Mouse (Mus musculus): ENCODE data around the gene Tram2.

Gene Tram2

DNA sequence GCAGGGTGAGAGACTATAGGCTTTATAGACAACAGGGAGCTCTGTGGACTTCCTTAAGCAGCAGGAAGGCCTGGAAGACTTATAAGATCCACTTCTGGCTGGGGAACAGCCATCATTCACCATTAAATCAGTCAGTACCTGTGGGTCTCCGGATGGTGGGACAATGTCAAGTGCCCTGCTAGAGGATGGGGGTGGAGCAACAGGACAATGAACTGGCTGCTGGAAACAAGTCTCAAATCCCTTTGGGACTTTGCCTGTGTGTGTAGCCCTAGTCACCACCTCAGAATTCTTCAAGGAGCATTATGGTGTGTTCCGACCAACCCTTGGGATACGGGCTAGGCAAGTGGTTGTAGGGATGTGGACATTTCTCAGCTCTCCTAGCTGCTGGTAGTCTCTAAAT lies 55.9 kb downstream of the Tram2 start:
- DNase-seq (ENCODE audit: low read depth, low spot score), result no peak

GRCm38 (mm10) chr1:21014463-21014862 lies 64.6 kb downstream of the Tram2 start:
- DNase-seq (ENCODE audit: low read depth, low spot score), result no peak

- DNase-seq (ENCODE audit: low read depth, low spot score), result no peak
Measured at GRCm38 (mm10) chr1:21010282-21010800, 68.7 kb downstream of the Tram2 start.

DNA sequence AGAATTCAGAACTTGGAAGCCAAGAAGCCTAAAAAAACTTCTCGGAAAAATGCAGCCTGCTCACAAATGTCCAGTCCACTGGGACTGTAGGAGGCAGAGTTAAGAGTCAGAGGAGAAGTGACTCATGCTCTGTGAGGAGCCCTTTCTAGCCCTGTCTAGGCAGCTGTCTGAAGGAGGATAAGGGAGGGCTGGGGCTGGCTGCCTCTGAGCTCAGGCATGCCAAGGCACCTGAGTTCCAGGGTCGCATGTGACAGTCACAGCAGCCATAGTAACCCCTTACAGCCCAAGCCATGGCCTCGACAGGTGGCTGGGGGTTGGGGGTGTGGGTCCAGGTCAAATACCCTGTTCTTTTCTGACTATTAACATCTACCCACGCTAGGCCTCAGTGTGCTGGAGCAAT lies 70.1 kb downstream of the Tram2 start:
- no peak for DNase-seq (ENCODE audit: low read depth, low spot score)

GRCm38 (mm10) chr1:21007941-21008701 lies 70.9 kb downstream of the Tram2 start:
- no peak for DNase-seq (ENCODE audit: low read depth, low spot score)

DNA sequence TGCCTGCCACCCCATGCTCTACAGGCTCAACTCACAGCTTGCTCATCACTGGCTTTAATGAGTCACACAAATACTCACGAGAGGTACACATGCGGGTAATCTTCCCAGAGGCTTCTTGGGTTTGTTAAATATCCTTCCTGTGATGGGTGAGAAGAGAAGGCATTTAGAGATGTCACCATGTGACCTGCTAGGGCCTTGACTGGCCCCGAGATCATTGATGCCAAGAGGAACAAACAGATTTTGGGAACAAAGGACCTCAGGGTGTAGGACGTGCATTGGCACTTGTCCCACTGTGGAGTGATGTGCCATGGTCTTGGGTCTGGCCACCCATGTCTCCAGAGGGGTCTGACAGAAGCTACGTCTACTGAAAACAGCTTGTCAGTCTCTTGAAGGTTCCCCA lies 72.3 kb downstream of the Tram2 start:
- no peak for DNase-seq (ENCODE audit: low read depth, low spot score)

GRCm38 (mm10) chr1:21004596-21004995 lies 74.4 kb downstream of the Tram2 start:
- DNase-seq (ENCODE audit: low read depth, low spot score), result no peak

DNA sequence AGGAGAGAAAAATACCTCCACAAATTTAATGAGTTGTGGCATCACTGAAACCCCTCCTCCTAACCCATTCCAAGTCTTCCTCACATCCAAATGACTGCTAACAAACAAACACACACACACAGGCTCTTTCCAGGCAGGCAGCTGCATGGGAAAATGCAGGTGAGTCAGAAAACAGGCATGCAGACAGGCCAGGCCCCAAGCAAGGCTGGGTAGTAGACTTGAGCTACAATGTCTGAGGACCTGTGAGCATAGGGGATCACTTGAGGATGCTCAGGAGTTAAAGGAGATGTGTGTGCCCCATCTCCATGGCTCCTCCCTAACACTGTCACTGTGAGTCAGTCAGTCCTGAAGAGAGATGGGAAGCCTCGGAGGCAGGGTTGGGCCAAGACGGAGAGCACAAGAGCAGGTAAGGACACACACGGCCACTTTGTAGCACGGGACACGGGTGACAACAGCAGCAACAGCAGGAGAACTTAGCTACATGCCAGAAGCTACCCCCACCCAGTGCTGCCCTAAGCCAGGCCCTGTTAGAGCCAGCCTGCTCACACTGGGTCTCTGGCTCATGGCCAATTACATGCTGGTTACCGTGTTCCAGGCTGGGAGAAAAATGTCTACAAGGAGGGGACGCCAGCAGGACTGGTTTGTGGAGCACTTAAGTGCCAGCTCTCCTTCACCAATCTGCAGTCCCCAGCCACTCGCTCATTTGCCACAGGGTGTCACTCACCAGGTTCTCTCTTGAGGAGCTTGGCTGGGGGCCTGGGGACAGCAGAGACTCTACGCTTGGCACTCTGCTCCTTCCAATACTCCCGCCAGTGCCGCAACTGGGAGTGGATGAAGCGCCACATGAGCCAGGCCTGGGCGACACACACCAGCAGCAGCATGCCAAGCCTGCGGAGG lies 76.5 kb downstream of the Tram2 start:
- DNase-seq (ENCODE audit: low read depth, low spot score), result no peak

DNA sequence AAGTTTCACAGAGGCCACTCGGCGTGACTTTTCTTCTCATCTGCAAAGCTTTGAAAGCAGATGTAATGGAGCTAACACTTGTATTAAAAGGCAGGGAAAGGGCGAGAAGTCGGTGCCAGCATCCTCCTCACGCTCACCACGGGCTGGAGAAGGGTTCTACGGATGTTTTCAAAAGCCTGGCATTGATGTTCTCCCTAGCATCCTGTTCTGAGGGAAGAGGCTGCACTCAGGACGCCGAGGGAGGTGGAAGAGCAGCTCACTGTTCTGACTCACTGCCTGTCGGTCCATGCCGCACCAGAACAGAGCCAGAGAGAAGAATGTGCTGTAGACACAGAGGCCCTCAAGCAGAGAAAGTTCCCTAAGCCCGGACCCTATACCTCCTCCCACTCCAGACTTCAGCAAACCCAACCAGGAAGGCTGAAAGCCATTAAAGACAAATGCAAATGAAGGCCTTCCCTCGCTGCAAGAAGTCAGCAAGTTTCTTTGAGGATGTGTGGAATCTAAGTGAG lies 81.1 kb downstream of the Tram2 start:
- DNase-seq (ENCODE audit: low read depth, low spot score), result no peak

DNA sequence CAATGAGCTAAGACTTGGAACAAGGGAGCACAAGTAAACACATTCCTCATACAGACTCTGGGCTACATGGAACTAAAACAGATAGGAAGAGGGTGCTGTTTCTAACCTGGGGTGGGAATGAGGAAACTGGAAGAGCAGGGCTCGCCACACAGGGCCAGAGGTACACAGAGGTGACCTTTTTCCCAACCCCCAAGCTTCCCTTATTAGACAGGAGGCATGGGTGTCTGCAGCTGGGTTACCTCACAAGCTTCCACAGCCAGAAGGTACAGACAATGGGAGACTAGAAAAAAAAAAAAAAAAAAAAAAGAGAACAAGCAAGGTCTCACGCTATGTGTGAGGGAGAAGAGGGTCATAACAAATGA lies 81.7 kb downstream of the Tram2 start:
- DNase-seq (ENCODE audit: low read depth, low spot score), result no peak

DNA sequence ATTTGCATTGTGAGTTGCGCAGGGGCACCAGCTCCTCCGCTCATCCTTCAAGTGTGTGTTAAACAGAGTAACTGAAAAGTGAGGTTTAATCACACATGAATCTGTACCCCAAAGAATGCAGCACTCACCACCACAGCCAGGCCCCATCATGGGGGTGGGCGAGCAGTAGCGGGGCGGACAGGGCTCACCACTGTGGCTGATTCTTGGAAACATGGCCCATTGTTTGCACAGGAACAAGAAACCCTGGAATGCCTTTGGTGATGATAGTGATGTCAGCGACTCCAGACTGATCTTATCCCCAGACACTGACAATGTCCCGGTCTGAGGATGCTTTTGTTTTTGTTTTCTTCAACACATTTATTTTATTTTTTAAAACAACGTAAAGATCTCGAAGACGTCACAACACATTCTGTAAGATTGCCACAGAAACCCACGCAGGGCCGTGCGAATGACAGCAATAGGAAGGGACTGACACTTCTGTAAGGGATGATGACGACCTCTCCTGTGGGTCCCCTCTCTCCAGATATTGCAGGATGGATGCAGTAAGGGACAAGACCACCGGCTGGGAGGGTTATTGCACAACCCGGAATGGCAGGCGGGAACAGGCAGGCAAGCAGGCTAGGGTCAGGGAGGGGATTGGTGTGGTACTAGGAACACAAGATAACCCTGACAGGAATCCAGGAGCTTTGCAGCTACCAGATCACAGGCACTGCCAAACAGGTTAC lies 82.3 kb downstream of the Tram2 start:
- no peak for DNase-seq (ENCODE audit: low read depth, low spot score)

DNA sequence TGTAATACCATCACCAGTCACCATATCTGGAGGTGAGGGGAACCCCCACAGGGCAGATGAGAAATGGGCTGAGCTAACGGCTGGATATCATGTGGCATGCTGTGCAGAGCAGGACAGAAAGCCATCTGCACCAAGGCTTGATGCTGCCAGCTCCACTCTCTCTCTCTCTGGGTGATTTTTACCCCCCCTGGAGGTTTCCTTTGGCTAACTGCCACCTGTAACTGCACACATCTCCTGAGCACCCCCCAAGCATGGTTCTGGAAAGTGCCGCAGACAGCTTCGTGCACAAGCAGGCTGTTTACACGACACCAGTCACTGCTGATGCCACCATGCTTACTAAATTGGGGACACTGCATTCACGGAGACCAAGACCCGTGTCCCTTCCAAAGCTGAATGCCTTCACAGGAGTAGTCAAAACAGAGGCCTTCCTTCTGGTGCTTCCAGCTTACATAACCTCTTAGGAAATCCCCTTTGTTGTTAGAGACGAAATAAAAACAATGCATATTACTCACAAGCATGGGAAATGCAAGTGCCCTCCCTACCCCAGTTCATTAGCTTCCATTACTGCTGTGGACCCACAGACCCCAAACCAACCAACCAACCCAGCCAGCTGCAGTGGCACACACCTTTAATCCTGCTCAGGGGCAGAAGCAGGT lies 83.6 kb downstream of the Tram2 start:
- no peak for DNase-seq (ENCODE audit: low read depth, low spot score)

DNA sequence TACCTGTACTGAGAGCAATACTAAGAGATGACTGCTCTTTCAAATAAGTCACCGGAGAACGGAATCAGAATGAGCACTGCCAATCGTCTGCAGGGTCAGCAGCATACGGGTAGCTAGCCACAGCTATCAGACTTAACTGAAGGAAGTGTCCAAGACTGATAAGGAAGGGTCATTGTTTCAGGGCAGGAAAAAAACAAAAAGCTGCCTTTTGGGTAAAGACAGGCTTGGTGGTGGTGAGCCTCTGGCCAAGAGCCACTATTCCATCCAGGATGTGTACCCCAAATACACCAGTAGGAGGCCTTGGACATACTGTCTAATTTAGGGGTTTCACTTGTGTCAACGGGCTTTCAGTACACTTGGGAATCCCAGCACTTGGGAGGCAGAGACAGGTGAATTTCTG lies 84.7 kb downstream of the Tram2 start:
- DNase-seq (ENCODE audit: low read depth, low spot score), result no peak

DNA sequence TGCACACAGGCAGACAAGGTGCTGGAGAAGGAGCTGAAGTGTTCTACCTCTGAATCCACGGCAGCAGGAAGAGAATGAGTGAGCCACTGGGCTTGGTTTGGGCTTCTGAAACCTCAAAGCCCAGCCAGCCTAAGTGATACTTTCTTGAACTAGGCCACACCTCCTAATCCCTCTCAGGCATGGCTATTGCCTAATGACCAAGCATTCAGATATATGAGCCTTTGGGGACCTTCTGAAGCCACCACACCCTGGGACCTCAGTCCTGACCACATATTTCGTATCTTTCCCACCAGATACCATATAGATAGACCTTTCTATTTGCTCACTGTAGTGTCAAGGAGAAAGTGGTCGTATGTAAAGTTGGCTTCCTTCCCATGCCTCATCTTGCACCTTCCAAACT lies 85.3 kb downstream of the Tram2 start:
- no peak for DNase-seq (ENCODE audit: low read depth, low spot score)

- DNase-seq (ENCODE audit: low read depth, low spot score), result no peak
Measured at GRCm38 (mm10) chr1:20989461-20990083, 89.5 kb downstream of the Tram2 start.

GRCm38 (mm10) chr1:20986378-20987056 lies 92.5 kb downstream of the Tram2 start:
- no peak for DNase-seq (ENCODE audit: low read depth, low spot score)

- no peak for DNase-seq (ENCODE audit: low read depth, low spot score)
Measured at GRCm38 (mm10) chr1:20984582-20984981, 94.4 kb downstream of the Tram2 start.

- no peak for DNase-seq (ENCODE audit: low read depth, low spot score)
Measured at GRCm38 (mm10) chr1:20984103-20984502, 94.9 kb downstream of the Tram2 start.

DNA sequence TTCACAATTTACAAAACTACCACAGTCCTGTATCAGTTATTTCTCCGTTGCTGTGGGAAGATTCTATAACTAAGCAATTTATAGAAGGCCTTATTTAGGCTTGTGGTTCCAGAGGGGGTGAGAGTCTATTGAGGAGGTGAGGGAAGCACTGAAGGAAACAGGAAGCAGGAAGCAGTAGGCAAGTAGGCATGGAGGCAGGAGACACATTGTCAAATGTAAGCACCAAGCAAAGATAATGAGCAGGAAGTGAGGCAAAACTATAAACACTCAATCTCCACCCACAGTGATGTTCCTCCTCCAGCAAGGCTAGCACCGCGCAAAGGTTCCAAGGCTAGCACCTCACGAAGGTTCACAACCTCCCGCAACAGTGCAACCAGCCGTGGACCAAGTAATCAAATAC lies 97.3 kb downstream of the Tram2 start:
- no peak for DNase-seq (ENCODE audit: low read depth, low spot score)

- no peak for DNase-seq (ENCODE audit: low read depth, low spot score)
Measured at GRCm38 (mm10) chr1:20980553-20980952, 98.5 kb downstream of the Tram2 start.
